Mouse (Mus musculus): ENCODE measurements around the gene Ranbp6.

GRCm38 (mm10) chr19:29820966-29821365 is 8.2 kb upstream of the Ranbp6 start:
- no peak for TF ChIP-seq CTCF (IDR thresholded peaks at IDR 0.05; ENCODE audit: low read depth, low read length)
- no peak for TF ChIP-seq POLR2A (IDR thresholded peaks at IDR 0.05; ENCODE audit: insufficient read depth, low read length)
- TF ChIP-seq EP300 (IDR thresholded peaks at IDR 0.05; ENCODE audit: insufficient read depth, low read depth, low read length) = no peak
